Mouse (Mus musculus) B cell, adult 62 days (primary cell): Measurements from ENCODE around the gene Vmn2r9. TPM values are rescaled to one million over a fixed set of nuclear protein-coding genes. Genes with fewer than 3 reads are reported as not detected.

Experiments used
- total RNA-seq: library from RNA; stranded (reverse); gene quantifications from 4 replicates; pipeline ENCODE4 v1.2.4, GENCODE M21; 2023

The Vmn2r9 gene
- not detected in 4 replicates for total RNA-seq

DNA sequence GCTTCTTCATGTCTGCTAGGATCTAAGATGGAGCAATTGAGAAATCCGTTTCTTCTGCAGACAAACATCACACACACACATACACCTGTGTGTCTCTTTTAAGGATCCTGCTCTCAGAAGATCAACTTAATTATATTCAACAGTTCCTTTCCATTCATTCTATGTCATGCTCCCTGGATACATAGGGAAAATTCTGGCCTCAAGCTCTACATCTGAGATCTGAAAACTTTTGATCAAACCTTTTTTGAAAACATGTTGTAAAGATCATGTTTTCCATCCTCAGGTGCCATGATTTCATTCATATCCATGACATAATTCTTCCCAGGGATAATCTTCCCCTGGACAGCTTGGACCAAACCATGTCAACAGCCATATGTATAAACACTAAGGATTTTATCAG, at the start of gene Vmn2r9:
TSS of gene Vmn2r9 (minus strand) at position 101 of the 400 bp plus-strand sequence.

DNA sequence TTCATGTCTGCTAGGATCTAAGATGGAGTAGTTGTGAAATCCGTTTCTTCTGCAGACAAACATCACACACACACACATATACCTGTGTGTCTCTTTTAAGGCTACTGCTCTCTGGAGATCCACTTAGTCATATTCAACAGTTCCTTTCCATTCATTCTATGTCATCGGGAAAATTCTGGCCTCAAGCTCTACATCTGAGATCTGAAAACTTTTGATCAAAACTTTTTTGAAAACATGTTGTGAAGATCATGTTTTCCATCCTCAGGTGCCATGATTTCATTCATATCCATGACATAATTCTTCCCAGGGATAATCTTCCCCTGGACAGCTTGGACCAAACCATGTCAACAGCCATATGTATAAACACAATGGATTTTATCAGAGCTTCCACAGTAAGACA, 43.7 kb downstream of the Vmn2r9 start, which contains the start of gene Vmn2r8:
TSS of gene Vmn2r8 (minus strand) at position 101 of the 400 bp plus-strand sequence.

DNA sequence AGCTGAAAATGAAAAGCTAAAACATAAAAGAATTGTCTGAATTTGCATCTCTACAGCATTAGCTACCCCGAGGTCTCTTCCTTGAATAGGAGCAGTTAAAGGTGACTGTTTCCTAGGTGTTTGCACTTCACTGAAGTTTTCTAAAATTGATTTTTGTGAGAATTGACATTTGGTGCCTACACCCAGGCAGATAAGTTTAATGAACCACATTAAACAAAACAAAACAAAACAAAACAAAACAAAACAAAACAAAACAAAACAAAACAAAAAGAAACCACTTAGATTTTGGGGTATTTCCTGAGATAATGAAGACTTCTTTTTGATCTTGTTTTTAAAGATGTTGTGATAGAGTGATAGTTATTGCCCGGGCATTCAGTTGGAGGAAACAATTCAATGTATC, 57.1 kb downstream of the Vmn2r9 start, which contains the start of gene Tmed11:
TSS of gene Tmed11 (minus strand) at position 101 of the 400 bp plus-strand sequence.

Other genes starting within 250 kb of the Vmn2r9 start
- gene Gak, start 222.8 kb downstream of the Vmn2r9 start, total RNA-seq: 143 to 166 TPM (median 155 TPM) in 4 replicates
- gene Tmem175, start 222.8 kb downstream of the Vmn2r9 start, total RNA-seq: 17.2 to 22.4 TPM (median 18.6 TPM) in 4 replicates
- 33.5 to 39.5 TPM (median 38.0 TPM) in 4 replicates for gene Idua, start 192.3 kb downstream of the Vmn2r9 start, total RNA-seq
- gene Dgkq, start 182.9 kb downstream of the Vmn2r9 start, total RNA-seq: 38.8 to 47.8 TPM (median 40.7 TPM) in 4 replicates
- 0.26 TPM in 1 of 4 replicates, not detected in the others for gene Slc26a1, start 177.0 kb downstream of the Vmn2r9 start, total RNA-seq
- gene Fgfrl1, start 160.2 kb downstream of the Vmn2r9 start, total RNA-seq: 6.4 to 9.2 TPM (median 7.9 TPM) in 4 replicates
- not detected in 4 replicates for gene Rnf212, start 77.6 kb downstream of the Vmn2r9 start, total RNA-seq
- gene Tmed11, start 57.2 kb downstream of the Vmn2r9 start, total RNA-seq: not detected in 4 replicates
- gene Vmn2r8, start 43.8 kb downstream of the Vmn2r9 start, total RNA-seq: not detected in 4 replicates
- not detected in 4 replicates for gene Vmn2r10, start 153.9 kb upstream of the Vmn2r9 start, total RNA-seq
- not detected in 4 replicates for gene Vmn2r11, start 207.0 kb upstream of the Vmn2r9 start, total RNA-seq
- not detected in 4 replicates for gene Vmn2r12, start 245.3 kb upstream of the Vmn2r9 start, total RNA-seq